Mouse (Mus musculus): ENCODE measurements at regions not wholly inside any gene's neighbourhood (a gene's known extent, or its start where the extent isn't known, plus 50 kb on each side); places are given as distances from the start of the nearest gene placed in this dataset.

DNA sequence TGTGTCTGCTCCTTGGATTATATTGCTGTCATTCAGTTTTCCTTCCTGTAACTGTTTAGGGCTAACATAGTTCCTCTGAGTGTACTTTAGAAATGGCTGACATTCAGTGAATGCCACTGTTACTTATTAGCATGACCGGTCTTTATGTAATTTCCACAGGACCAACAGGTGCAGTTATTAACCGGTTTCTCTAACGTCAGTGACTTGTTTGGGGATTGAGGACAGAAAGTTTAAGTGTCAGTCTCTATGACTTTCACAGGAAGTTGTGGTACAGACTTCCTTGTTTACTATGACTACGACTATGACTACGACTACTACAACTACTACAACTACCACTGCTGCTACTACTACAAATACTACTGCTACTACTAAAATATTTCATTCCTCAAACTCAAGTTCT is 170.4 kb upstream of the Ptger4 start:
- no peaks in the 10 kb centered on the region for H3K36me3 ChIP-seq (replicated peaks)
- WGBS = 91% methylated on average over 5 of the region's 5 CpGs
- no peak overlapping the region for H3K4me3 ChIP-seq
- H3K4me1 ChIP-seq = no peaks in the 10 kb centered on the region
- no peak for DNase-seq (ENCODE audit: low spot score)
- H3K27ac ChIP-seq (replicated peaks) = no peak overlapping the region
- H3K27me3 ChIP-seq (replicated peaks; ENCODE audit: low read depth, poor library complexity, severe bottlenecking) = no peaks in the 10 kb centered on the region
- no peaks in the 10 kb centered on the region for H3K9me3 ChIP-seq

DNA sequence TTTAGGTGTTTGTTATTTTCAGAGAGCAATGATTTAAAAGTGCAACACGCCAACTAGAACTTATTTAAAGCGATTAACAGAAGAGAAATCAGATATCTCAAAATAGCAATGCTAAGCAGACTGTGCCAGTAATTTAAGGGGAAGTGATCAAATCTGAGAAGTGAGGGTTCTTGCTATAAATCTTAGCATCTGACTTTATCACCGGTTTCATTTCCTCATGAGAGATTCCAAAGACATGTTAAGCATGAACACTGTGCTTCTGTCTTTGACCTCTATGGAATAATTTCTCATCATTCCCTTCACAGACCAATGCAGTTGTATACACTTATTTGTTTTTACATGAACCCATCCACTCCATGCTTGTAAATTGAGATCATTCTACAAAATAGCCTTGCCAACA is 172.0 kb upstream of the Ptger4 start:
- no peaks in the 10 kb centered on the region for H3K4me1 ChIP-seq
- H3K36me3 ChIP-seq (replicated peaks) = no peaks in the 10 kb centered on the region
- WGBS = 90% methylated on average over 3 of the region's 3 CpGs
- no peaks in the 10 kb centered on the region for H3K27me3 ChIP-seq (replicated peaks; ENCODE audit: low read depth, poor library complexity, severe bottlenecking)
- no peaks in the 10 kb centered on the region for H3K9me3 ChIP-seq
- no peak overlapping the region for H3K27ac ChIP-seq (replicated peaks)
- H3K4me3 ChIP-seq = no peak overlapping the region
- DNase-seq (ENCODE audit: low spot score) = no peak

DNA sequence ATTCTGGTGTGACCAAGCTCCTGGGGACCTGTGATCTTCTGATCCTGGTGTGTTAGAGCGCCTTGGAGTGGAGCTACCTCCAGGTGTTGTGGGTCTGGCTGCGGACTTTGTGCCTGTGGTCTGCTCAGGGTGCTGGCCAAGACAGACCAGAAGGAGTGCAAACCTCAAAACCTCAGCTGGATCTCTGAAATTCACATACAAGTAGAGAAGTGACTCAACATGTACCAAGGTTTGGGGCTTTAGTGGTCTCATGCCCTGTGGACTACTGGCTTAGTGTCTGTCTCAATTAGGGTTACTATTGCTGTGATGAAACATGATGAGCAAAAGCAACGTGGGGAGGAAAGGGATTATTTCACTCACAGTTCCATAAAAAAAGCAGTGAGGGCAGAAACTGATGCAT is 182.7 kb upstream of the Ptger4 start:
- no peaks in the 10 kb centered on the region for H3K27me3 ChIP-seq (replicated peaks; ENCODE audit: low read depth, poor library complexity, severe bottlenecking)
- H3K36me3 ChIP-seq (replicated peaks) = no peaks in the 10 kb centered on the region
- no peak for DNase-seq (ENCODE audit: low spot score)
- WGBS = 86% methylated on average over 3 of the region's 3 CpGs
- no peaks in the 10 kb centered on the region for H3K9me3 ChIP-seq
- no peak overlapping the region for H3K27ac ChIP-seq (replicated peaks)
- H3K4me3 ChIP-seq = no peak overlapping the region
- no peaks in the 10 kb centered on the region for H3K4me1 ChIP-seq

DNA sequence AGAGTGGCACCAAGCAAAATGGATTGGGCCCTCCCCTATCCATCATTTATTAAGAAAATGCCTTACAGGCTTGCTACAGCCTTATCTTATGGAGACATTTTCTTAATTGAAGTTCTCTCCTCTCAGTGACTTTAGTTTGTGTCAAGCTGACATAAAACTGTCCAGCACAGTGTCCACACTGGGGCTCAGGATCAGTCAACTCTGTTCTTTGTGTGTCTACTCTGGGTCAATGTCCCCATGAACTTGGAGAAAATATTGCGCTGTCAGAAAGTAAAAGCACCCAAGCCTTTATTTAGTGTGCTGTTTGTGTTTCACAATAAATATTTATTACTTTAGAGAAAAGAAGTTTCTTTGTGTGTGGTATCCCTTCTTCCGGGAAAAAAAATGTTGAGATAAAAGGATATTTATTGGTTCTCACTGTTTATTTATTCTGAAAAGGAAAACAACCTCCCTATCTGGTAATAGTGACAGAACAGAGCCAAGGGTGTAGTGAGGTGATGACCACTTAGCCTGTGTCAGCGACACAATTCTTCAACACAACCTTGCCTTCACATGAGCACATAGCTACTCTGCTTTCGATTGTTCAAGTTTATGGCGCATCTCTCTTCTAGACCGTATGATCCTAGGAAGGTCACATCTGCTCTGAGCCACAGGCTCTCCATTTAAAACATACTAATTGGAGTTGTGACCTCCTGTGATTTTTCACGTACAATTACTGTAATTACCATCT is 183.5 kb upstream of the Ptger4 start:
- Histone ChIP-seq H3K4me1 (no peaks in the 10 kb centered on the region), H3K27ac (replicated peaks) (no peak overlapping the region), H3K36me3 (replicated peaks) (no peaks in the 10 kb centered on the region), H3K9me3 (no peaks in the 10 kb centered on the region), H3K27me3 (replicated peaks; ENCODE audit: low read depth, poor library complexity, severe bottlenecking) (no peaks in the 10 kb centered on the region), H3K4me3 (no peak overlapping the region)
- WGBS = 89% methylated on average over 7 of the region's 7 CpGs
- DNase-seq (ENCODE audit: low spot score) = no peak

DNA sequence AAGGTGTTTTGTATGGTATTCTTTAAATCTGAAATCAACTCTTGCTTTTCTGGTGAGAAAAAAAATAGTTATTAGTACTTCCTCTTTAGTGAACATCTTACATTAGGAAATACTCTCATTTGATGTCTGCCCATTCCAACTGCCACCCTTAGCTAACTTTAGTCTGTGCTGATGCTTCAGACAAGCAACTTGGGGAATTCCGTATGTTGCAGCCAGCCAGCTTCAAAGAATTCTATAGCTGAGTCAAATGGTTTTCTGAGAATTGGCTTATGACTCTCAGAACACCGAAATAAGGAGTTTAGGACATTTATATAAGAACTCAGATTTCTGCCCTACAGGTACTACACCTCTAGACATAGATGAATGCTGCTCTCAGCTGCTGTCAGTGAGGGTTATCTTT is 188.0 kb upstream of the Ptger4 start:
- 87% methylated on average over 2 of the region's 2 CpGs for WGBS
- Histone ChIP-seq H3K9me3 (no peaks in the 10 kb centered on the region), H3K4me3 (no peak overlapping the region), H3K27ac (replicated peaks) (no peak overlapping the region), H3K36me3 (replicated peaks) (no peaks in the 10 kb centered on the region), H3K4me1 (no peaks in the 10 kb centered on the region), H3K27me3 (replicated peaks; ENCODE audit: low read depth, poor library complexity, severe bottlenecking) (no peaks in the 10 kb centered on the region)
- DNase-seq (ENCODE audit: low spot score) = no peak

DNA sequence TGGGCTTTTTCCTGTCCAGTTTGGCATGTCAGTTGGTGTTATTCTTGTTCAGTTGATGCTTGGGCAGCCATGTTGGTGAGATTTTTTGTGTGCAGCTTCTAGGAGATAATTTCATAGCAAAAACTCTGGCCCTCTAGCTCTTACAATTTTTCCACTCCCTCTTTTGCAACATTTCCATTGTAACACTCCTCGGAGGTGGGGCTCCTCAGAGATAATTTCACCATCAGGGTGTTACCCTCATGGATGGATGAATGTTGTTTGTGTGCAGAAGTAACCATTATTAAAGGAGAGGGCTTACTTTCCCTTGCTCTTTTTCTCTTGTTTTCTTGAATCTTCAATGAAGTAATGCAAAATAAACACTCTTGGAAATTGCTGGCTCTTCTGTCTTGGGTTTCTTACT is 193.0 kb upstream of the Ptger4 start:
- H3K4me1 ChIP-seq = no peaks in the 10 kb centered on the region
- no peaks in the 10 kb centered on the region for H3K36me3 ChIP-seq (replicated peaks)
- no peak overlapping the region for H3K27ac ChIP-seq (replicated peaks)
- WGBS = 75% methylated on average over 1 of the region's 1 CpGs
- no peaks in the 10 kb centered on the region for H3K27me3 ChIP-seq (replicated peaks; ENCODE audit: low read depth, poor library complexity, severe bottlenecking)
- H3K9me3 ChIP-seq = no peaks in the 10 kb centered on the region
- no peak overlapping the region for H3K4me3 ChIP-seq
- no peak for DNase-seq (ENCODE audit: low spot score)

DNA sequence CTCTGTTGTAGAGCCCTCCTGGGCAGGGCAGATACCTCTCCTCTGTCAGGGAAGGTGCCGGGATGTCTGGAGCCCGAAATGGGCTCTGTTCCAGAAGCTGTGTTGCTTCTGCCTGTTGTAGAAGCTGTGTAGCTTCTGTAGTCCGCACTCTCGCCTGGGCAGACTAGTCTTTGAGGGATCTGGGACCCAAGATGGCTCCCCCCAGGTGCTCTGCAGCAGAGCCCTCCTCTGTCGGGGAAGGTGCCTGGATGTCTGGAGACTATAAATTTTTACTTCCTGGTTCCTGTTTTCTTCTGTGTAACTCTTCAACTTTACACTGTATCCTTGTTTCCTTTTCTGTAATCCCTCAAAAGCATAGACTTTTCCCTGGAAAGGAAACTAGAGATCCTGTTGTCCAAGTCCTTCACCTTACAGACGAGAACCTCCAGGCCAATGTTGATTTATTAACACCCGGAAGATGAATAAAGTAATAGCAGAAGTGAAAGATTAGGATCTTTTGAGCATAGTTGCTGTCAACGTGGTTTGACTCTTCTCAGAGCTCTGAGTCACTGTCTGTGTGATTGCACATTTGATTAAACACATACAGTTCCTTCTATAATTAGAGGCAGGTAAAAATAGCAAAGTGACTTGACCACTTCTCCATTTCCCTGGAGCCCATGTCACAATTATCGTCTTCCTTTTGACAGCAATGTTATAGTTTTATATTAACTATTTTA is 202.2 kb upstream of the Ptger4 start:
- DNase-seq (ENCODE audit: low spot score) = no peak
- no peaks in the 10 kb centered on the region for H3K36me3 ChIP-seq (replicated peaks)
- H3K9me3 ChIP-seq = no peaks in the 10 kb centered on the region

DNA sequence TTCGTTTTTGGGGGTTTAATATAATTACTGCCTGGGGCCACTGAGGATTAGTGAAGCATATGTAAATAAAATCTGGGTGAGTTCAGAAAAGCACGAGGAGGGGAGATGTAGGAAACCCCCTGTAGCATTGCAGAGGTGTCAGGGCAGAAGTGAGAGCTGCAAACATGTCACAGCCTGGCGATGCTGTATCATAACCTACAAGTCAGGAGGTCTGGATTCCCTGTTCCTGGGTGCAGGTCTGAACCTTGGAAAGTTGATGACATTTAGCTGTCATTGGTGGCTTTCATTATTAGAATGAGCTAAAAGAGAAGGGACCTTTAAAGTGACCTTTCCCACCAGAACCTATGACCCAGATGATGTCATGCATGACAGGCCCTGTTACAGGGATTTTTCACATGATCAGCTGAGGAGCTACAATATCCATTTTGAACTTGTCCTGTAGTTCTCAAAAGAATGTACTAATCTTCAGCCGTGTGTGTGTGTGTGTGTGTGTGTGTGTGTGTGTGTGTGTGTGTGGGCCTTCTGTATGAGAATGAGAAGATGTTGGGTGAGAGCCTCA is 202.8 kb upstream of the Ptger4 start:
- Histone ChIP-seq H3K4me3 (no peak overlapping the region), H3K4me1 (no peaks in the 10 kb centered on the region), H3K27me3 (replicated peaks; ENCODE audit: low read depth, poor library complexity, severe bottlenecking) (no peaks in the 10 kb centered on the region), H3K36me3 (replicated peaks) (no peaks in the 10 kb centered on the region), H3K9me3 (no peaks in the 10 kb centered on the region), H3K27ac (replicated peaks) (no peak overlapping the region)
- DNase-seq (ENCODE audit: low spot score) = no peak
- WGBS = 72% methylated on average over 4 of the region's 4 CpGs

More for the DNA sequence above, 202.2 kb upstream of the Ptger4 start:
- no peaks in the 10 kb centered on the region for H3K27me3 ChIP-seq (replicated peaks; ENCODE audit: low read depth, poor library complexity, severe bottlenecking)
- 84% methylated on average over 9 of the region's 9 CpGs for WGBS
- H3K4me1 ChIP-seq = no peaks in the 10 kb centered on the region
- H3K4me3 ChIP-seq = no peak overlapping the region
- no peak overlapping the region for H3K27ac ChIP-seq (replicated peaks)

DNA sequence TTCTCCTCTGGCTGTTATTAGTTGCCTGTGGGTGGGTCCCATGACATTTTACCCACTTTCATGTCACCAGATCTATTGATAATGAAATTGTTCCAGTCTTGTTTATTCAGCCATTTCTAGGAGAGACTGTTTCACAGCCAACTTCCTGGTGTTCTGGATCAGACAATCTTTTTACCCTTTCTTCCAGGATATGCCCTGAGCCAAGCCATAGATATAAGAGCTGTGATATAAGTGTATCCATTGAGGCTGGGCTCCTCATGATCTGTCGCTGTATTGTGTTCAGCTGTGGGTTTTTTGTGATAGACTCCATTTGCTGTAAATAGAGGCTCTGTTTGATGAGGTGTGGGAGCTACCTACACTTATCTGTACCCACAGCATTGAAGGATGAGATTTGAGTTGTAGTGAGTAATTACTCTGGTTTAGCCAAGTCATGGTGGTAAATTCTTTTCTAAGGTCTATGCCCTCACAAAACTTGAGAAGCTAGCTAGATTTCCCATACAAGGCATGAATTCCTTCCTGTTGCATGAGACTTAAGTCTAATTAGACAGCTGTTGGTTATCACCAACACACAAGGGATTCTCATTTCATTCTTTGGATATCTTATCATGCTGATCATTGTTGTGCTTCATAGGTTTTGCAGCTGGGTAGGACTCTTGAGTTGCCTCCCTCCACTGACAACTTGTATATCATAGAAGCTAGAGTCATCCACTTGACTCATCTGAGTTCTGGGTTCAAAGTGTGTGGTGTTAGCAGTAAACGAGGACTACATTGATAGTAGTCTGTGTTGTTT is 203.9 kb upstream of the Ptger4 start:
- Histone ChIP-seq H3K4me1 (no peaks in the 10 kb centered on the region), H3K36me3 (replicated peaks) (no peaks in the 10 kb centered on the region), H3K27me3 (replicated peaks; ENCODE audit: low read depth, poor library complexity, severe bottlenecking) (no peaks in the 10 kb centered on the region), H3K4me3 (no peak overlapping the region), H3K27ac (replicated peaks) (no peak overlapping the region), H3K9me3 (no peaks in the 10 kb centered on the region)
- WGBS = 93% methylated on average over 2 of the region's 2 CpGs
- no peak for DNase-seq (ENCODE audit: low spot score)

DNA sequence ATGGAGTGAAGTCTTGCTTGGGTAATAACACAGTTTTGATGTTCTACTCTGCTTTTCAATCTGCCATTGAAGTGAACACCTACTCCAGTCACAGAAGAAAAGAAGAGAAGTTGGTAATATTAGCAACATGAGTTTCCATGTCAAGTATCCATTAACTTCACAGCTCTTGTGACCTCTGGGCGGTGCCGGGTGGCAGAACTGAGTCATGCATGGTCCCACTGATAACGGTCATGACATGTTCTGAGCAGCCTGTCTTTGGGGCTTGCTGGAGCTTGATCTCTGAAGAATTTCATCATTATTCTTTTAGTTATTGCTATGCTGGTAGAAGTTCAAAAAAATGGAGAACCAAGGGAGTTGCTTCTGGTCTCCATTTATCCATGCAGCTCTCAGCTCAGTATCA is 215.1 kb upstream of the Ptger4 start:
- Histone ChIP-seq H3K4me3 (no peak overlapping the region), H3K27me3 (replicated peaks; ENCODE audit: low read depth, poor library complexity, severe bottlenecking) (no peaks in the 10 kb centered on the region), H3K36me3 (replicated peaks) (no peaks in the 10 kb centered on the region), H3K9me3 (no peaks in the 10 kb centered on the region), H3K27ac (replicated peaks) (no peak overlapping the region), H3K4me1 (no peaks in the 10 kb centered on the region)
- WGBS = 90% methylated on average over 3 of the region's 3 CpGs
- no peak for DNase-seq (ENCODE audit: low spot score)

DNA sequence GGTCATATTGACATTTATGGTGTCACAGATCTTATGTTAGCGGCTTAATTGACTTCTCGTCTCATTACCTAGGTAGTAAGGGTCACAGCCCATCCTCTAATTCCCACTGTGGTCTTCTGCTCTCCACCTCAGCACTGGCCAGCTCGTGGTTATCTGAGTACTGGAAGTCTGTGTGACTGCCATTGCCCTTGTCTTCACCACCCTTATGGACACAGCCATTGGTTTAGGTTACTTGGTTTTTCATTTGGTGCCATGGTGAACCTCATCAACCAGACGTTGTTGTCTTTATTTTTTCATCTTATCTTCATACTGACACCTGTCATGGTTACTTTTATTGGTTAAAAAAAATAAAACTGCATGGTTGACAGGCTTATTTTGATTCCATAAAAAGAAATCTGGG is 215.6 kb upstream of the Ptger4 start:
- H3K4me3 ChIP-seq = no peak overlapping the region
- no peaks in the 10 kb centered on the region for H3K9me3 ChIP-seq
- no peaks in the 10 kb centered on the region for H3K4me1 ChIP-seq
- H3K36me3 ChIP-seq (replicated peaks) = no peaks in the 10 kb centered on the region
- no peaks in the 10 kb centered on the region for H3K27me3 ChIP-seq (replicated peaks; ENCODE audit: low read depth, poor library complexity, severe bottlenecking)
- no peak overlapping the region for H3K27ac ChIP-seq (replicated peaks)
- 87% methylated on average over 4 of the region's 4 CpGs for whole genome bisulfite sequencing
- no peak for DNase-seq (ENCODE audit: low spot score)

DNA sequence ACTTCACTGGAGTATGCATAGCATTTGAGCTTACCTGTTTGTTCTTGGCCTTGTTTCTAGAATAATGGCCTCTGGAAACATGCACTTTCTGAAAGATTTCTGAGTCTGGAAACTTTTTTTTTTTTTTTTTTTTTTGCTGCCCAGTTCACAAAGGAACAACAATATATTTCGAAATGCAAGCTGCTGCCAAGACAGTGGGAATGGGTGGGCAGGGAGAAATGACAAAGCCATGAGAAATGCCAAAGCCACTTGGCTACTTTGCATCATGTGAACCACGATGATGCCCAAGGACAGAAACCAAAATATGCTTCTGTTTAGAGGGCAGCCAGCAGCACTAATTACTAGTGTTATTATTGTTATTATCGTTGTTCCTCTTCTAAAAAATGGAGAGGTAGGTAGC is 218.7 kb upstream of the Ptger4 start:
- no peaks in the 10 kb centered on the region for H3K36me3 ChIP-seq (replicated peaks)
- no peaks in the 10 kb centered on the region for H3K9me3 ChIP-seq
- 86% methylated on average over 3 of the region's 3 CpGs for WGBS
- no peaks in the 10 kb centered on the region for H3K4me1 ChIP-seq
- H3K4me3 ChIP-seq = no peak overlapping the region
- no peaks in the 10 kb centered on the region for H3K27me3 ChIP-seq (replicated peaks; ENCODE audit: low read depth, poor library complexity, severe bottlenecking)
- DNase-seq (ENCODE audit: low spot score) = no peak
- no peak overlapping the region for H3K27ac ChIP-seq (replicated peaks)
